Mouse (Mus musculus) hindbrain, embryonic 14.5 days (tissue): ENCODE results near the gene C130060K24Rik. TPM values are rescaled to one million over a fixed set of nuclear protein-coding genes. Genes with fewer than 3 reads are reported as not detected.

Experiments
- ATAC-seq: fragments of 200-750 bp; cut with Nextera tagmentation; 2 replicates; pipeline ENCODE4 v1.8.0; 2017; ENCODE audit warnings: moderate number of reproducible peaks, mild to moderate bottlenecking, moderate TSS enrichment, moderate library complexity; ENCODE audit not compliant: low FRiP score
- DNase-seq: peaks from one replicate; pipeline ENCODE4 v3.0.0-alpha.2; 2015; ENCODE audit warnings: low spot score
- H3K27ac ChIP-seq: fragments of 300-500 bp; sonication (generic); 2 replicates; pipeline ENCODE4 v1.5.1; 2014; ENCODE audit warnings: mild to moderate bottlenecking, moderate library complexity
- H3K27me3 ChIP-seq: fragments of 300-500 bp; sonication (generic); 2 replicates; pipeline ENCODE4 v1.6.1; 2014; ENCODE audit warnings: mild to moderate bottlenecking, low read length, mixed read lengths; ENCODE audit not compliant: control insufficient read depth, insufficient read depth
- H3K36me3 ChIP-seq: fragments of 300-500 bp; sonication (generic); replicated peaks from 2 replicates; pipeline ENCODE4 v1.6.1; 2014; ENCODE audit not compliant: control insufficient read depth, insufficient read depth
- H3K4me1 ChIP-seq: fragments of 300-500 bp; sonication (generic); replicated peaks from 2 replicates; pipeline ENCODE4 v1.6.1; 2014; ENCODE audit warnings: antibody characterized with exemption, low read length, mixed read lengths; ENCODE audit not compliant: control insufficient read depth, insufficient read depth
- H3K4me2 ChIP-seq: fragments of 300-500 bp; sonication (generic); replicated peaks from 2 replicates; pipeline ENCODE4 v1.6.1; 2014; ENCODE audit warnings: mild to moderate bottlenecking, moderate library complexity
- H3K4me3 ChIP-seq: fragments of 300-500 bp; sonication (generic); replicated peaks from 2 replicates; pipeline ENCODE4 v1.5.1; 2014; ENCODE audit warnings: mild to moderate bottlenecking, low read length
- H3K9ac ChIP-seq: fragments of 300-500 bp; sonication (generic); 2 replicates; pipeline ENCODE4 v1.6.1; 2014
- H3K9me3 ChIP-seq: fragments of 300-500 bp; sonication (generic); 2 replicates; pipeline ENCODE4 v1.6.1; 2016; ENCODE audit warnings: low read length; ENCODE audit not compliant: control insufficient read depth
- WGBS: fragments of 180-500 bp; shearing (Covaris S2); extraction: QIAGEN DNeasy Blood & Tissue Kit; methylation state at CpG from one replicate; pipeline ENCODE4 v1.1.7; 2014; 5-methylcytosine and 5-hydroxymethylcytosine counted together
- polyA plus RNA-seq: library from polyadenylated mRNA; unstranded; fragments of >200 nt; fragmentation: Nextera tagmentation; extraction: Ambion mirVana; gene quantifications from 2 replicates; pipeline ENCODE4 v1.2.1, GENCODE M21; 2014

Gene C130060K24Rik
- 1.5 and 2.0 TPM in 2 replicates for polyA plus RNA-seq

GRCm38 (mm10) chr6:65380918-65381772 is at the start of gene C130060K24Rik:
TSS of gene C130060K24Rik (plus strand) at chr6:65381105.
- Histone ChIP-seq H3K9me3 (no peaks in the 10 kb centered on the region), H3K9ac (peak within 1 kb of the TSS; percentile 69), H3K27me3 (peaks cover 23% of the 10 kb centered on the region), H3K4me3 (peak within 1 kb of the TSS; percentile 66), H3K4me1 (no peaks in the 10 kb centered on the region; the same call in 1 of the 2 replicates), H3K4me2 (peak within 1 kb of the TSS; percentile 99), H3K36me3 (no peaks in the 10 kb centered on the region), H3K27ac (no peak within 1 kb of the TSS)
- ATAC-seq (peak; percentile 82), DNase-seq (no peak)
- under 1% methylated on average over 64 of the region's 64 CpGs for WGBS

GRCm38 (mm10) chr6:65334246-65334645 is 46.7 kb upstream of the C130060K24Rik start:
- H3K9me3 ChIP-seq: no peaks in the 10 kb centered on the region
- no peak overlapping the region for H3K4me3 ChIP-seq
- no peak overlapping the region for H3K27ac ChIP-seq
- ATAC-seq (no peak), DNase-seq (no peak)
- H3K27me3 ChIP-seq: no peaks in the 10 kb centered on the region
- H3K4me1 ChIP-seq: no peaks in the 10 kb centered on the region
- no peaks in the 10 kb centered on the region for H3K36me3 ChIP-seq
- H3K4me2 ChIP-seq: no peak overlapping the region
- 88% methylated on average over 1 of the region's 1 CpGs for WGBS
- H3K9ac ChIP-seq: no peak overlapping the region

GRCm38 (mm10) chr6:65339391-65339790 is 41.5 kb upstream of the C130060K24Rik start:
- no peak for DNase-seq
- Histone ChIP-seq H3K9me3 (no peaks in the 10 kb centered on the region), H3K4me2 (no peak overlapping the region), H3K9ac (no peak overlapping the region), H3K4me3 (no peak overlapping the region), H3K4me1 (no peaks in the 10 kb centered on the region), H3K27me3 (no peaks in the 10 kb centered on the region), H3K27ac (no peak overlapping the region), H3K36me3 (no peaks in the 10 kb centered on the region)
- no peak for ATAC-seq

GRCm38 (mm10) chr6:65341360-65341759 is 39.5 kb upstream of the C130060K24Rik start:
- Histone ChIP-seq H3K9ac (no peak overlapping the region), H3K36me3 (no peaks in the 10 kb centered on the region), H3K4me2 (no peak overlapping the region), H3K4me1 (no peaks in the 10 kb centered on the region), H3K9me3 (no peaks in the 10 kb centered on the region), H3K27me3 (no peaks in the 10 kb centered on the region), H3K4me3 (no peak overlapping the region), H3K27ac (no peak overlapping the region)
- DNase-seq (no peak), ATAC-seq (no peak)
- 81% methylated on average over 4 of the region's 4 CpGs for WGBS

GRCm38 (mm10) chr6:65347736-65348135 is 33.2 kb upstream of the C130060K24Rik start:
- Histone ChIP-seq H3K9ac (no peak overlapping the region), H3K4me2 (0 out of 2 replicates have a peak overlapping the region, but pooled peaks have one; percentile 21), H3K9me3 (no peaks in the 10 kb centered on the region), H3K27ac (no peak overlapping the region), H3K4me3 (no peak overlapping the region), H3K4me1 (peaks cover 6% of the 10 kb centered on the region; the same call in 1 of the 2 replicates), H3K27me3 (no peaks in the 10 kb centered on the region), H3K36me3 (no peaks in the 10 kb centered on the region)
- 43% methylated on average over 8 of the region's 8 CpGs for WGBS
- no peak for DNase-seq
- ATAC-seq: no peak

- 0 out of 2 replicates have a peak overlapping the region, but pooled peaks have one; percentile 21 for H3K4me2 ChIP-seq
- H3K4me3 ChIP-seq: no peak overlapping the region
- H3K36me3 ChIP-seq: no peaks in the 10 kb centered on the region
- H3K27me3 ChIP-seq: no peaks in the 10 kb centered on the region
- peaks cover 6% of the 10 kb centered on the region; the same call in 1 of the 2 replicates for H3K4me1 ChIP-seq
- no peaks in the 10 kb centered on the region for H3K9me3 ChIP-seq
- H3K9ac ChIP-seq: no peak overlapping the region
- no peak for ATAC-seq
- no peak overlapping the region for H3K27ac ChIP-seq
- 27% methylated on average over 5 of the region's 5 CpGs for WGBS
- no peak for DNase-seq
Observed at GRCm38 (mm10) chr6:65348255-65348654, 32.6 kb upstream of the C130060K24Rik start.

- Histone ChIP-seq H3K9ac (no peak overlapping the region), H3K4me2 (no peak overlapping the region), H3K36me3 (no peaks in the 10 kb centered on the region), H3K4me1 (peaks cover 6% of the 10 kb centered on the region; the same call in 1 of the 2 replicates), H3K9me3 (no peaks in the 10 kb centered on the region), H3K27ac (no peak overlapping the region), H3K27me3 (no peaks in the 10 kb centered on the region), H3K4me3 (no peak overlapping the region)
- ATAC-seq (peak; percentile 62; the same call in 1 of the 2 replicates), DNase-seq (peak; percentile 42)
- WGBS: 49% methylated on average over 4 of the region's 4 CpGs
Observed at GRCm38 (mm10) chr6:65351622-65352021, 29.3 kb upstream of the C130060K24Rik start.

- WGBS: 72% methylated on average over 2 of the region's 2 CpGs
- Histone ChIP-seq H3K36me3 (no peaks in the 10 kb centered on the region), H3K9me3 (no peaks in the 10 kb centered on the region), H3K27ac (no peak overlapping the region), H3K9ac (no peak overlapping the region), H3K4me3 (no peak overlapping the region), H3K4me1 (no peaks in the 10 kb centered on the region), H3K27me3 (peaks cover 14% of the 10 kb centered on the region), H3K4me2 (no peak overlapping the region)
- DNase-seq (no peak), ATAC-seq (no peak)
Observed at GRCm38 (mm10) chr6:65375918-65376317, 5.0 kb upstream of the C130060K24Rik start.

- DNase-seq: no peak
- Histone ChIP-seq H3K4me2 (no peak overlapping the region), H3K27ac (no peak overlapping the region), H3K27me3 (no peaks in the 10 kb centered on the region), H3K9ac (no peak overlapping the region), H3K4me3 (no peak overlapping the region), H3K9me3 (no peaks in the 10 kb centered on the region), H3K4me1 (no peaks in the 10 kb centered on the region), H3K36me3 (no peaks in the 10 kb centered on the region)
- 100% methylated on average over 1 of the region's 1 CpGs for WGBS
- ATAC-seq: no peak
Observed at GRCm38 (mm10) chr6:65421888-65422287, 41.0 kb downstream of the C130060K24Rik start.
